Mouse (Mus musculus): ENCODE data around the gene Mcrip2. TPM values are rescaled to one million over a fixed set of nuclear protein-coding genes. Genes with fewer than 3 reads are reported as not detected.

Mcrip2 gene
- polyA plus RNA-seq, 1 experiment from 2014 or later: 52.4 TPM

DNA sequence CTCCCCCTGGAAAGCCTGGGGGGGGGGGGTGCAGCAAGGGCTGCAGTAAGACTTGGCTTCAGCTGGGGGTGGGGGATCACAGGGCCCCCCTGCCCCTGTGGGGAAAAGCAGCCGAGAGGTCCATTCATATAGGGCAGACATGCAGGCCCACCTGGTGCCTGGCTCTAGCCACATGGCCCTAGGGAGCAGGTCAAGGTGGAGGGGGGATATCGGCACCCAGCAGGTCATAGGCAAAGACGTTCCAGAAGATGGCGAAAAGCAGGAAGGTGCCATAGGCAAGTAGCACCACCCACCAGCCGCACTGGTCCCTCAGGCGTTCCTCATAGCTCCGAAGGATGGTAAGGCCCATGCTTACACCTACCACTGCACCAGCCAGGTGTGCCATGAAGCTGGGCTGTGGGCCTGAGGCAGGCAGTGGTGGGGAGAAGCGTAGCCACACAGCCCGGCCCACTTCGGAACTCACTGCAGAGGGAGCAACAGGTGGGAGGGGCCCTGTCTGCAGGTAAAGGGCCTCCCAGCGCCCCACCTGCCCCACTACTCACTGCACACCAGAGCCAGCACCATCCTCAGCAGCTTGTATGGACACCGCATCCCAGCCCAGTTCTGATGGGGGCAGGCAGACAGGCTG lies 33.9 kb downstream of the Mcrip2 start:
- Histone ChIP-seq H3K4me2 (replicated peaks; ENCODE audit: low read depth) (peak overlapping the region; percentile 88), H3K9me3 (ENCODE audit: control insufficient read depth, low read length) (no peaks in the 10 kb centered on the region), H3K9ac (ENCODE audit: low read length) (peak overlapping the region; percentile 80), H3K27me3 (ENCODE audit: control insufficient read depth, insufficient read depth, low read length) (no peaks in the 10 kb centered on the region), H3K27ac (replicated peaks) (0 out of 2 replicates have a peak overlapping the region, but pooled peaks have one; percentile 24), H3K4me1 (replicated peaks; ENCODE audit: control insufficient read depth, insufficient read depth) (peaks cover 28% of the 10 kb centered on the region), H3K4me3 (ENCODE audit: low read depth, low read length) (peak overlapping the region; percentile 78), H3K36me3 (ENCODE audit: control insufficient read depth, insufficient read depth, low read length) (peaks cover 18% of the 10 kb centered on the region)
- DNase-seq (ENCODE audit: low spot score): no peak
- WGBS: 66% methylated on average over 12 of the region's 12 CpGs
- no peak for ATAC-seq (ENCODE audit: low FRiP score, low TSS enrichment)
- TF ChIP-seq CTCF (IDR thresholded peaks at IDR 0.05; ENCODE audit: low read depth): no peak
- TF ChIP-seq EP300 (optimal IDR thresholded peaks at IDR 0.05): no peak

DNA sequence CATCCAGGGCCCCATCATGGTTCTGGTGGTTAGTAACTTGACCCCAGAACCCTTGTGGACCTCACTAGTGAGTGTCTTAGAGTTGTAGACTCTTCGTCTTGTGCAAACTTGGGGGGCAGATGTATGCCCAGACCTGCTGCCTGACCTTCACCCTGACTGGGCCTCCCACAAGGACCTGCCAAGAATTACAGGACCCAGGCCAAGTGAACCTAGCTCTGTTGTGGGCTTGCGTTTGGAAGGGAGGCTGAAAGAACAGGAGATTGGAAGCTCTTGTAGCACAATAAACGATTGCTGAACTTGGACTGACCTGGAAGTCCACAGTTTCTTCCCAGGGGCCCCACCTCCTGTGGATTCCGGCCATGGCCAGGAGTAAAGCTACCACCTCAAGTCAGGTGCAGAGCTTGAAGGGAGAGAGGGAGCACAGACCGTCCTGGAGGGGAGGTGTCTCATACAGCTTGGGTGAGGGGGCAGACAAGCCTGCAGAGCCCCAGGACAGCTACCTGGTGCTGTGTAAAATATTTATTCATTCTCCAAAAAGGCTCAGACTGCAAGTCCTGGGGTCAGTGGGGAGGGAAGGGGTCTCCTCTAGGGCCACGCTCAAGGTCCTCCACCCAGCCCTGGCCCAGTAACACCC lies 34.5 kb downstream of the Mcrip2 start:
- no peak for TF ChIP-seq EP300 (optimal IDR thresholded peaks at IDR 0.05)
- TF ChIP-seq CTCF (IDR thresholded peaks at IDR 0.05; ENCODE audit: low read depth): no peak
- Histone ChIP-seq H3K9ac (ENCODE audit: low read length) (peak overlapping the region; percentile 80), H3K27ac (replicated peaks) (peak overlapping the region; percentile 98), H3K9me3 (ENCODE audit: control insufficient read depth, low read length) (no peaks in the 10 kb centered on the region), H3K36me3 (ENCODE audit: control insufficient read depth, insufficient read depth, low read length) (peaks cover 13% of the 10 kb centered on the region), H3K27me3 (ENCODE audit: control insufficient read depth, insufficient read depth, low read length) (no peaks in the 10 kb centered on the region), H3K4me3 (ENCODE audit: low read depth, low read length) (peak overlapping the region; percentile 78), H3K4me2 (replicated peaks; ENCODE audit: low read depth) (peak overlapping the region; percentile 88), H3K4me1 (replicated peaks; ENCODE audit: control insufficient read depth, insufficient read depth) (peaks cover 31% of the 10 kb centered on the region)
- 9% methylated on average over 6 of the region's 6 CpGs for WGBS
- DNase-seq (ENCODE audit: low spot score) (no peak), ATAC-seq (ENCODE audit: low FRiP score, low TSS enrichment) (no peak)

DNA sequence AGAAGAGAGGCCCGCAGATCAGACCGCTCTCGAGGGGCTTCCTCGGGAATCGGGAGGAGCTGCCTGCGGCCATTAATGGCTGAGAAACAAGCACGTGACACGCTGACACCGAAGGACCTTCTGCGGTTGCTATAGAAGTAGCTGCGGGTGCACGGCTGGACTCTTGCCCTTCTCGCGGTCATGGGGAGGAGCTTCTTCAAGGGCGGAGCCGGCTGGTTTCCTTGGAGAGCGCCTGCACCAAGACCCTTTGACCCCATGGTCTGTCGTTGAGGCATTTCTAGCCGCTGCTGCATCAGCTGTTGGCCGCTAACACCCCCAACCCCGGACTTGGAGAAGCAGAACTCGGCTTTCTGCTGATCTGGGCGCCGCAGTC lies 35.3 kb downstream of the Mcrip2 start, which contains the start of gene Stub1:
Gene Stub1 (minus strand): TSS at position 114 of the 373 bp plus-strand sequence.
- DNase-seq (ENCODE audit: low spot score): peak; percentile 94

DNA sequence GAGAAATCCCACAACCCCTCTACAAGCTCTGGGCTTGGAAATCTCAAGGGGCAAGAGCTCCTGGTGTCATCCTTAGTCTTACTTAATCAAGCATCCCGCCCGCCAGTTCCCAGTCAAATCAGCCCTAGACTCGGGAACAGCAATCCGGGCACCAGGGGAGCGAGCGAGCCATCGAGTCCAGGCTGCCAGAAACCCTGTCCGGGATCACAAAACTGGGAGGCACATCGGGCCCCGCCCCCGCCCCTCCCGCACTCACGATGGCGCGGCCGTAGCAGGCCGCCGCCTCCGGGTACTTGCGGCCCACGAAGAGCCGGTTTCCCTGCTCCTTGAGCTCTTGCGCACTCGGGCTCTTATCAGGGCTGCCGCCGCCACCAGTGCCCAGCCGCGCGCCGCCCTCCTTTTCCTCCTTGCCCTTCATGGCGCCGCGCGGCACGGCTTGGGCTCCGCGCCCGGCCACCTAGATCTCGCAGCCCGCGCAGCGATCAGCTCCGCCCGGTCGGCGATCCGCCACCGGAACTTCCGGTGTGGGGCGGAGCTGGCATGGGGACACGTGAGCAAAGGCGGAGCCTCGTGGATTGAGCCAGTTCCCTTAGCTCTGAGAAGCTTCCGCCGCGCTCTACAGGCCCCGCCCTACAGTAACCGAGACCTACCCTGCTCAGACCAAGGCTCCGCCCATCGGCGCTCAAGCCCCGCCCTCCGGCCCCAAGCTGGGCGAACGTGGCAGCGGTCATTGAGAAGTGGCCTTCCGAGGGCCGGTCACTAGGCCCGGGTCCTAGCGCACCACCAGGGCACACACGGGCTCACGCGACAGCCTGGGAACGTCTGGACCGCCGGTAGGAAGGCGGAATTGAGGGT lies 35.9 kb downstream of the Mcrip2 start:
- peak overlapping the region; percentile 98 for H3K27ac ChIP-seq (replicated peaks)

More for the DNA sequence above, 35.3 kb downstream of the Mcrip2 start, which contains the start of gene Stub1:
- no peak for TF ChIP-seq CTCF (IDR thresholded peaks at IDR 0.05; ENCODE audit: low read depth)
- Histone ChIP-seq H3K4me1 (replicated peaks; ENCODE audit: control insufficient read depth, insufficient read depth) (peaks cover 34% of the 10 kb centered on the region), H3K9ac (ENCODE audit: low read length) (peak within 1 kb of the TSS; percentile 85), H3K27me3 (ENCODE audit: control insufficient read depth, insufficient read depth, low read length) (no peaks in the 10 kb centered on the region), H3K4me3 (ENCODE audit: low read depth, low read length) (peak within 1 kb of the TSS; percentile 78), H3K4me2 (replicated peaks; ENCODE audit: low read depth) (peak within 1 kb of the TSS; percentile 88), H3K36me3 (ENCODE audit: control insufficient read depth, insufficient read depth, low read length) (peaks cover 12% of the 10 kb centered on the region), H3K9me3 (ENCODE audit: control insufficient read depth, low read length) (no peaks in the 10 kb centered on the region), H3K27ac (replicated peaks) (peak within 1 kb of the TSS; percentile 98)
- WGBS: under 1% methylated on average over 24 of the region's 24 CpGs
- peak; percentile 65 for ATAC-seq (ENCODE audit: low FRiP score, low TSS enrichment)

DNA sequence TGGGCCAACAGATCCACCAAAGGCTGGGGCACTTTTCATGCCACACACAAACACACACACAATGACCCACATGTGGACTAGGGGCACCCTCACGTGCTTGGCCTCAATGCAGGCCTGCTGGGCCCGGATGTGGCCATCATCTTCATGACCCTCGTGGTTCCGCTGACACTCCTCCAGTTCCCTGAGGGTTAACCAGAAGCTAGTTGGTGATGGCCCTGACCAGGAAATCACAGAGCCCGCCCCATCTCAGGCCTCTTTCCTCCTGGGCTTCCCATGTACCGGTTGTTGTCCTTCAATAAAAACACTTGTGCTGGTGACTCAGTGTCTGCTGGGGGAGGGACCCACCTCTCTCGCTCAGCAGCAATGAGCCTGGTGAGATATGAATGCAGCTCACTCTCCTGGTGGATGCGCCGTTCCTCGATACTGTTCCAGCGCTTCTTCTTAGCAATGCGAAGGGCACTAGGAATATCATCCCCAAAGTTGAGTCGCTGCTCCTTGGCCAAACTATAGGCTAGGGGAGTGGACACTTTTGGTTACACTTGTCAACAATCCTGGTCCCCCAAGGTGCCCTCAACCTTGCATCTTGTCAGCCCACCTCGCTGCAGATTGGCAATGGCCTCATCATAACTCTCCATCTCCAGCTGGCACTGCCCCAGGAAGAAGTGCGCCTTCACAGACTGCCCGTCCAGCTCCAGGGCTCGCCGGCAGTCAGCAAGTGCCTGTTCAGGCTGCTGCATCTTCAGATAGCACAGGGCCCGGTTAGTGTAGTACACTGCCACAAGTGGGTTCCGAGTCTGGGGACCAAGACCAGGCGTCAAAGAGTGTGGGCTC lies 36.9 kb downstream of the Mcrip2 start:
- ATAC-seq (ENCODE audit: low FRiP score, low TSS enrichment): no peak
- peak overlapping the region; percentile 93 for H3K27ac ChIP-seq (replicated peaks)
- 40% methylated on average over 21 of the region's 21 CpGs for WGBS
- H3K4me3 ChIP-seq (ENCODE audit: low read depth, low read length): peak overlapping the region; percentile 78
- H3K9ac ChIP-seq (ENCODE audit: low read length): peak overlapping the region; percentile 85
- peaks cover 30% of the 10 kb centered on the region for H3K4me1 ChIP-seq (replicated peaks; ENCODE audit: control insufficient read depth, insufficient read depth)
- no peaks in the 10 kb centered on the region for H3K27me3 ChIP-seq (ENCODE audit: control insufficient read depth, insufficient read depth, low read length)
- DNase-seq (ENCODE audit: low spot score): no peak
- H3K9me3 ChIP-seq (ENCODE audit: control insufficient read depth, low read length): no peaks in the 10 kb centered on the region
- TF ChIP-seq CTCF (IDR thresholded peaks at IDR 0.05; ENCODE audit: low read depth) (no peak), EP300 (optimal IDR thresholded peaks at IDR 0.05) (no peak)
- peak overlapping the region; percentile 88 for H3K4me2 ChIP-seq (replicated peaks; ENCODE audit: low read depth)
- H3K36me3 ChIP-seq (ENCODE audit: control insufficient read depth, insufficient read depth, low read length): peaks cover 14% of the 10 kb centered on the region

More for the DNA sequence above, 35.9 kb downstream of the Mcrip2 start:
- Histone ChIP-seq H3K4me3 (ENCODE audit: low read depth, low read length) (peak overlapping the region; percentile 78), H3K4me1 (replicated peaks; ENCODE audit: control insufficient read depth, insufficient read depth) (peaks cover 34% of the 10 kb centered on the region), H3K4me2 (replicated peaks; ENCODE audit: low read depth) (peak overlapping the region; percentile 88), H3K9ac (ENCODE audit: low read length) (peak overlapping the region; percentile 85), H3K36me3 (ENCODE audit: control insufficient read depth, insufficient read depth, low read length) (peaks cover 9% of the 10 kb centered on the region), H3K27me3 (ENCODE audit: control insufficient read depth, insufficient read depth, low read length) (no peaks in the 10 kb centered on the region), H3K9me3 (ENCODE audit: control insufficient read depth, low read length) (no peaks in the 10 kb centered on the region)
- peak; percentile 100 for DNase-seq (ENCODE audit: low spot score)
- peak; percentile 89 for ATAC-seq (ENCODE audit: low FRiP score, low TSS enrichment)
- 1% methylated on average over 63 of the region's 77 CpGs for WGBS
- TF ChIP-seq CTCF (IDR thresholded peaks at IDR 0.05; ENCODE audit: low read depth) (0 out of 2 replicates have a peak, but pooled peaks have one; percentile 4), EP300 (optimal IDR thresholded peaks at IDR 0.05) (peak; percentile 92)
